Mouse (Mus musculus) midbrain, embryonic 14.5 days (tissue): ENCODE measurements at regions not wholly inside any gene's neighbourhood (a gene's known extent, or its start where the extent isn't known, plus 50 kb on each side); places are given as distances from the start of the nearest gene placed in this dataset.

Source experiments
- ATAC-seq: fragments of 200-750 bp; cut with Nextera tagmentation; 2 replicates; pipeline ENCODE4 v1.8.0; 2017; ENCODE audit warnings: moderate number of reproducible peaks, moderate library complexity; ENCODE audit not compliant: low FRiP score, low TSS enrichment
- DNase-seq: peaks from one replicate; pipeline ENCODE4 v3.0.0-alpha.2; 2015
- H3K27ac ChIP-seq: fragments of 300-500 bp; sonication (generic); replicated peaks from 2 replicates; pipeline ENCODE4 v1.5.1; 2014; ENCODE audit warnings: mild to moderate bottlenecking, low read depth, low read length, moderate library complexity
- H3K27me3 ChIP-seq: fragments of 300-500 bp; sonication (generic); 2 replicates; pipeline ENCODE4 v1.6.1; 2014; ENCODE audit warnings: low read length, control low read depth, mixed read lengths; ENCODE audit not compliant: control insufficient read depth, insufficient read depth
- H3K36me3 ChIP-seq: fragments of 300-500 bp; sonication (generic); 2 replicates; pipeline ENCODE4 v1.6.1; 2014; ENCODE audit warnings: low read length, control low read depth; ENCODE audit not compliant: control insufficient read depth, insufficient read depth
- H3K4me1 ChIP-seq: fragments of 300-500 bp; sonication (generic); 2 replicates; pipeline ENCODE4 v1.6.1; 2014; ENCODE audit warnings: mild to moderate bottlenecking, antibody characterized with exemption, low read length, control low read depth; ENCODE audit not compliant: control insufficient read depth, insufficient read depth
- H3K4me2 ChIP-seq: fragments of 300-500 bp; sonication (generic); 2 replicates; pipeline ENCODE4 v1.6.1; 2014; ENCODE audit warnings: mild to moderate bottlenecking, low read length, moderate library complexity
- H3K4me3 ChIP-seq: fragments of 300-500 bp; sonication (generic); replicated peaks from 2 replicates; pipeline ENCODE4 v1.5.1; 2014; ENCODE audit warnings: low read depth, low read length
- H3K9ac ChIP-seq: fragments of 300-500 bp; sonication (generic); replicated peaks from 2 replicates; pipeline ENCODE4 v1.6.1; 2014; ENCODE audit warnings: mild to moderate bottlenecking, low read length, moderate library complexity
- H3K9me3 ChIP-seq: fragments of 300-500 bp; sonication (generic); 2 replicates; pipeline ENCODE4 v1.6.1; 2016; ENCODE audit warnings: low read length, control low read depth, mixed read lengths; ENCODE audit not compliant: control insufficient read depth
- WGBS: fragments of 180-500 bp; shearing (Covaris S2); extraction: QIAGEN DNeasy Blood & Tissue Kit; methylation state at CpG from one replicate; pipeline ENCODE4 v1.1.7; 2014; 5-methylcytosine and 5-hydroxymethylcytosine counted together

GRCm38 (mm10) chr4:148363366-148364121 lies 75.8 kb upstream of the Disp3 start:
- H3K4me1 ChIP-seq, result no peaks in the 10 kb centered on the region
- H3K4me3 ChIP-seq, result no peak overlapping the region
- H3K27me3 ChIP-seq, result no peaks in the 10 kb centered on the region
- DNase-seq (no peak), ATAC-seq (no peak)
- H3K4me2 ChIP-seq, result no peak overlapping the region
- H3K36me3 ChIP-seq, result no peaks in the 10 kb centered on the region
- 90% methylated on average over 10 of the region's 10 CpGs for WGBS
- H3K9me3 ChIP-seq, result no peaks in the 10 kb centered on the region
- no peak overlapping the region for H3K27ac ChIP-seq
- H3K9ac ChIP-seq, result no peak overlapping the region

- H3K27me3 ChIP-seq, result no peaks in the 10 kb centered on the region
- no peak overlapping the region for H3K4me2 ChIP-seq
- ATAC-seq, result no peak
- no peak overlapping the region for H3K9ac ChIP-seq
- no peaks in the 10 kb centered on the region for H3K9me3 ChIP-seq
- H3K4me1 ChIP-seq, result peaks cover 8% of the 10 kb centered on the region; the same call in 1 of the 2 replicates
- DNase-seq, result peak; percentile 23
- no peak overlapping the region for H3K27ac ChIP-seq
- no peaks in the 10 kb centered on the region for H3K36me3 ChIP-seq
- 63% methylated on average over 9 of the region's 9 CpGs for WGBS
- H3K4me3 ChIP-seq, result no peak overlapping the region
Observed at GRCm38 (mm10) chr4:148360931-148361330, 73.2 kb upstream of the Disp3 start.

GRCm38 (mm10) chr4:148358336-148358735 lies 70.6 kb upstream of the Disp3 start:
- Histone ChIP-seq H3K36me3 (no peaks in the 10 kb centered on the region), H3K9me3 (no peaks in the 10 kb centered on the region), H3K4me1 (peaks cover 8% of the 10 kb centered on the region; the same call in 1 of the 2 replicates), H3K9ac (no peak overlapping the region), H3K27me3 (no peaks in the 10 kb centered on the region), H3K27ac (no peak overlapping the region), H3K4me3 (no peak overlapping the region), H3K4me2 (no peak overlapping the region)
- no peak for DNase-seq
- ATAC-seq, result no peak
- 44% methylated on average over 4 of the region's 4 CpGs for WGBS

DNA sequence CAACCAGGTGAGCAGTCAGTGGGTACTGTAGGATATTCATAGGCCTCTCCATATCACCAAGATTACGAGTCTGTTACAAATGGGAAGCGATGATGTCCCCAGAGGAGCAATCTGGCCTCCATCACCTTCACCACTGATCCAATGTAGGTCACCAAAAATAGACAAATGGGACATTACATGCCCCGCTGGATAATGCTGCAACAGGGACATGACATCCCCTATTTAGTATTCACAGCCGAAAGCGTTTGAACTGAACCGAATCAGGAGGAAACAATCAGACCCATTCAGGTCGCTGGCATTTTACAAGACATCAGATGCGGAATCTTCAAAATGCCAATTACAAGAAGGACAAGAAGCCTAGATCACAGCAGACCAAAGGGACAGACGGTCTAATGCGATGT lies 69.5 kb upstream of the Disp3 start:
- H3K9me3 ChIP-seq, result 0 out of 2 replicates have a peak, but pooled peaks cover 4% of the 10 kb centered on the region
- no peak overlapping the region for H3K4me3 ChIP-seq
- no peak overlapping the region for H3K9ac ChIP-seq
- peaks cover 8% of the 10 kb centered on the region; the same call in 1 of the 2 replicates for H3K4me1 ChIP-seq
- peak overlapping the region; percentile 13; the same call in 1 of the 2 replicates for H3K27ac ChIP-seq
- no peak overlapping the region for H3K4me2 ChIP-seq
- no peak for ATAC-seq
- no peaks in the 10 kb centered on the region for H3K27me3 ChIP-seq
- no peak for DNase-seq
- 64% methylated on average over 10 of the region's 10 CpGs for WGBS
- no peaks in the 10 kb centered on the region for H3K36me3 ChIP-seq

DNA sequence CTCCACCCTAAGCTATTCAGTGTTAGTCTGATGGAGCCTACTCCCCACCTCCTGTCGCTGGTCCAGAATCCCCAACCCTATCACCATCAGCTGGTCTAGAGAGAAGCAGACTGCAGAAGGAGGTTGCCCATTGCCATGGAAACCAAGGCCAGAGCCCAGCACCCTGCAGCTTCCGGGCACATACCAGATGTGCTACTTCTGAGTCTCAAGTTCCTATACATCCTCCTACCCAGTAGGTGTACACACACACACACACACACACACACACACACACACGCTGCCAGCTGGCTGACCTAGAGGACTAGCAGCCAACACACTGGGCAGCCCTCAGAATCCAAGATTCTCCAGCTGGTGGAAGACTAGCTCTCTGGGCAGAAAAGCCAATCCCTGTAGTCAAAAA lies 68.9 kb upstream of the Disp3 start:
- no peak overlapping the region for H3K9ac ChIP-seq
- H3K36me3 ChIP-seq, result no peaks in the 10 kb centered on the region
- peak; percentile 21 for DNase-seq
- WGBS, result 62% methylated on average over 3 of the region's 3 CpGs
- no peak for ATAC-seq
- H3K4me3 ChIP-seq, result no peak overlapping the region
- H3K4me1 ChIP-seq, result peaks cover 8% of the 10 kb centered on the region; the same call in 1 of the 2 replicates
- H3K4me2 ChIP-seq, result no peak overlapping the region
- no peaks in the 10 kb centered on the region for H3K27me3 ChIP-seq
- H3K9me3 ChIP-seq, result 0 out of 2 replicates have a peak, but pooled peaks cover 4% of the 10 kb centered on the region
- H3K27ac ChIP-seq, result no peak overlapping the region

- H3K9me3 ChIP-seq, result 0 out of 2 replicates have a peak, but pooled peaks cover 4% of the 10 kb centered on the region
- 75% methylated on average over 3 of the region's 3 CpGs for WGBS
- no peak overlapping the region for H3K27ac ChIP-seq
- no peak overlapping the region for H3K4me2 ChIP-seq
- peaks cover 8% of the 10 kb centered on the region; the same call in 1 of the 2 replicates for H3K4me1 ChIP-seq
- H3K4me3 ChIP-seq, result no peak overlapping the region
- DNase-seq (no peak), ATAC-seq (no peak)
- H3K36me3 ChIP-seq, result no peaks in the 10 kb centered on the region
- H3K9ac ChIP-seq, result no peak overlapping the region
- H3K27me3 ChIP-seq, result no peaks in the 10 kb centered on the region
Observed at GRCm38 (mm10) chr4:148353969-148354368, 66.2 kb upstream of the Disp3 start.

DNA sequence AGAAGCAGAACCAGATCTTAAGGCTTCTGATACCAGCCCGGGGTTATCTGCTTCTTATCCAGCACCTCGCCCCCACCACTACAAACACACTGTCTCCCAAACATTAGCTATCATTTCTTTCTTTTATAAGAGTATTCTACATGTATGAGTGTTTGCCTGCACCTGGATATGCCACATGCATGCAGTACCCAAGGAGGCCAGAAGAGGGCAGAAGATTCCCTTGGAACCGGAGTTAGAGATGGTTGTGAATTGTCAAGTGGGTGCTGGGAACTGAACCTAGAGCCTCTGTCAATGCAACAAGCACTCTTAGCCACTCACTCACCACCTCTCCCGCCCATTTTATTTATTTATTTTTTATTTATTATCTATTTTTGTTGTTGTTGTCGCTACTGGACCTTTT lies 64.9 kb upstream of the Disp3 start:
- 95% methylated on average over 5 of the region's 5 CpGs for WGBS
- Histone ChIP-seq H3K4me2 (no peak overlapping the region), H3K9me3 (0 out of 2 replicates have a peak, but pooled peaks cover 4% of the 10 kb centered on the region), H3K9ac (no peak overlapping the region), H3K27ac (no peak overlapping the region), H3K27me3 (no peaks in the 10 kb centered on the region), H3K36me3 (no peaks in the 10 kb centered on the region), H3K4me1 (peaks cover 7% of the 10 kb centered on the region; the same call in 1 of the 2 replicates), H3K4me3 (no peak overlapping the region)
- DNase-seq (no peak), ATAC-seq (no peak)

GRCm38 (mm10) chr4:148341531-148342157 lies 53.9 kb upstream of the Disp3 start:
- Histone ChIP-seq H3K27ac (no peak overlapping the region), H3K36me3 (no peaks in the 10 kb centered on the region), H3K9ac (no peak overlapping the region), H3K4me3 (no peak overlapping the region), H3K4me2 (no peak overlapping the region), H3K9me3 (no peaks in the 10 kb centered on the region), H3K4me1 (0 out of 2 replicates have a peak, but pooled peaks cover 3% of the 10 kb centered on the region), H3K27me3 (no peaks in the 10 kb centered on the region)
- 84% methylated on average over 8 of the region's 8 CpGs for WGBS
- DNase-seq (no peak), ATAC-seq (no peak)
